Mouse (Mus musculus) kidney, postnatal 36 days (tissue): ENCODE measurements around the gene Slc9a8.
"Not testable (repeated sequence)": the region's sequence is repeated elsewhere in the genome, so short reads cannot be mapped to it uniquely, and the experiment has no call there.

Experiments used
- DNase-seq, 2 experiments: peaks; one replicate each; pipeline ENCODE4 v3.0.0; 2021 to 2022; ENCODE audit warnings: mixed read lengths in 2 of 2

Gene Slc9a8

DNA sequence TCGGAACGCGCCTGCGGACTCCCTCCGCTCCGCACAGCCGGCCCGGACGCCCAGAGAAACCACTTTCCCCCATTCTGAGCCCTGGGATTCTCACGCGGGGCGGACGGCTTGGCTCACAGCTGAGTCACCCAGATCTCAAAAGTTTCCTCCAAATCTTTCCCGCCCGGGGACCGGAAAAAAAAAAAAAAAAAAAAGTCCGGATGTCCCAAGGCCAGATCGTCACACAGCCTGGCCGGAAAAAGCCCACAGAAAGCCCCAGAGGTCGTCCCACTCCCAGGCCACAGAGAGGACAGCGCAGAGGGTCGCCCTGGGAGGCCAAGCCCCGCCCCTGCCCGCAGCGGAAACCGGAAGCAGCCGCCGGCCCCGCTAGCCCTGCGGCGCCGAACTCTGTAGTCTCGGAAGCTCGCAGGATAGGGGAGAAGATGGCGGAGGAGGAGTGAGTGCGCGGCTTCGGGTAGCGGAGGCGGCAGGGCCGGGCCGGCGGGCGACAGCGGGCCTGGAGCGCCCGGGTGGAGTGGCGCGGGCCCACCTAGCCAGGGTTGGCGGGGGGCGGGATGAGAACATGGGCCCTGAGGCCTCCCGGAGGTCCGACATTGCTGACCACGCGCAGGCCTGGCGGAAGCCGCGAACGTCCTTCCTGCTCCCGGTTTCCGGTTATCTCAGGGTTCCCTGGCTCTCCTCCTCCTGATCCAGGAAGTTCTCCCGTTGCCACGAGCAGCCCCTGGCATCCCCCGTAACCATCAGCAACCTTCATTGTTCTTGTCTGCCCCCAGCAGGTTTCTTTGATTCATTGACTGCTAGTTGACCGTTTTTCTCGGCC lies at the start of gene Slc9a8:
TSS of gene Slc9a8 (plus strand) at position 383 of the 820 bp plus-strand sequence.
- peak; percentile 96 to 97 for DNase-seq

DNA sequence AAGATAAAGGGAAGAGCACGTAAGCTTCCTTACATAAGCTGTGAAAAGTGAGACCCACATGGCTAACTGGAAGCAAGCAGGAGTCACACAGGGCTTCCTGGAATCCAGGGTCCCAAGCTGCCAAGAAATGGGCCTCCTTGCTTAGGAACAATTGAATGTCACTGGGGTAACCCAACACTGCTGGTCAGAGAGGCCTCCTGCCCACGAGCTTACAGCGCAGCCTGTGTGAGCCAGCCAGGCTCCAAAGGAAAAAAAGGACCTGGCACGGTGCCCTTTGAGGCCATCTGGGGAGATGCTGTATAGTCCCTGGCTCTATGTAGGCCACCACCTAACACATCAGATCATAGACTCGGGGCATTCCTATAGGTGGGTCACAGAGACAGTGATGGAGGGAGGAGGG lies 48.2 kb upstream of the Slc9a8 start:
- peak in 1 of 2 experiments; percentile 64 for DNase-seq

DNA sequence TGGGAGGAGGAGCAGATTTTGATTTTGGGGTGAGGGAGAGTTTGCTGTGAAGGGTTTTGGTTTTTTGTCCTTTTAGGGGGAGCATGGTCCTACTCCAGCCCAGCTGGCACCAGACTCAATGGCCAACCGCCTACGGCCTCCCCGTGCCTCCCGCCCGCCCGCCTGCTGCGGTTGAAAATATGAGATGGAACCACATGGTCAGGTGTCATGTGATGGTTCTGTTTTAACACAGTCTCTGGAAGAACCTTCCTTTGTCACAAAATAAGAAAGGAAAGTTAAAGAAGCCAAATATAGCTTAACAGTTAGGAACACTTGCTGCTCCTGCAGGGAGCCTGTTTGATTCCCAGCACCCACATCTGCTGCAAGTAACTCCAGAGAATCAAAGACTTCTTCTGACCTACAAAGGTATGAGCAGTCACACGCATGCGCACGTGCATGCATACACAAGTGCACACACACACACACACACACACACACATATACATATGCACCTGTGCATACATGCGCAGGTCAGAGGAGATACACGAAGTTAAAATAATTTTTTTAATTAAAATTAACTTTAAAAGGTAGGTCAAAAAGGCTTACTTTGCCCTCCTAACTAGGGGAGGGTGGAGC lies 47.2 kb upstream of the Slc9a8 start:
- no peak for DNase-seq

DNA sequence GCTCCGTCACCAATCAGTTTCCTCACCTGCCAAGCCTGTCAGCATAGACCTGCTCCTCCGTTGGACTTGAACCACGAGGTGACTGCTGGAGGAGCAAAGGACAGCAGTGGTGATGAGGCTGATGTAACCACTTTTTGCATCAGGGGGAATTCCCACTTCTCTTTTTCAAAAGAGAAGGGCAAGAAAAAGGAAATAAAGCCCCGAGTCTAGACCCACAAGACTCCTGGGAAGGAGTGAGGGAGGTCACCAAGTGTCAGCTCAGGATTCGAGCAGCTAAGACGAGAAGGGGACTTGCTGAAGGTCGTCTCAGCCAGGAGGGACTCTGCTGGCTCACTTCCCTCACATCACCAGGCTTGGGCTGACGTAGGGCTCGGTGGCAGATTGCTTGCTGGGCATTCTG lies 46.4 kb upstream of the Slc9a8 start:
- DNase-seq, result no peak

DNA sequence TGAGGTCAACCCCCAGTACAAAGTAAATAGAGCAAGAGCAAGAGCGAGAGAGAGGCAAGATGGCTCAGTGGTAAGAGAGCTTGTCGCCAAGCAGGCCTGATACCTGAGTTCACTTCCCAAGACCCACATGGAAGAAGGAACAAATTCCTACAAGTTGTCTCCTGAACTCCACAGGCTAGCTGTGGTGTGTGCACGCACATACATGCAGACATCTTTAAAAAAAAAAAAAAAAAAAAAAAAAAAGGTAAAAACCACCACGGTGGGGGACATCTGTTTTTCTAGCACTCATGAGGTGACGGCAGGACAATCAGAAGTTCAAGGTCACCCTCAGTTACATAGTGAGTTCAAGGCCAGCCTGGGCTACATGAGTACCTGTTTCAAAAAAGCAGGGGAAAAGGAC lies 45.8 kb upstream of the Slc9a8 start:
- no peak for DNase-seq

DNA sequence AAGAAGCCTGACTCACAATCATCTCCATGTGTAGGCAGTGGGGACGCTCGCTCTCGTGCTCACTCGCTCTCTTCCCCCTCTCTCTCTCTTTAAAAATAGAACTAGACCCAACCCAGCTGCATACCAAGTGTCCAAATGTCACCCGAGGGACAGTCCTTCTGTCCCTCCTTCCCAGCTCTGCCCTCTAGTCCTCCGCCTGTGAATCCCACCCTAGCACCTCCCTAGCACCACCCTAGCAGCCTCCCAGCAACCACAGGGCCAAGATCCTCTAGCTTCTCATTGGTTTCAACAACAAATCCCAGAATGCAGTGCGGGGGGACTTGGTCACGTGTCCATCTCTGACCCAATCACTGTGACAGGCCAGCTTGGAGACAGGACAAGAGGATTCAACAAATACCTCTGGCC lies 45.4 kb upstream of the Slc9a8 start:
- peak in 1 of 2 experiments; percentile 25 for DNase-seq

DNA sequence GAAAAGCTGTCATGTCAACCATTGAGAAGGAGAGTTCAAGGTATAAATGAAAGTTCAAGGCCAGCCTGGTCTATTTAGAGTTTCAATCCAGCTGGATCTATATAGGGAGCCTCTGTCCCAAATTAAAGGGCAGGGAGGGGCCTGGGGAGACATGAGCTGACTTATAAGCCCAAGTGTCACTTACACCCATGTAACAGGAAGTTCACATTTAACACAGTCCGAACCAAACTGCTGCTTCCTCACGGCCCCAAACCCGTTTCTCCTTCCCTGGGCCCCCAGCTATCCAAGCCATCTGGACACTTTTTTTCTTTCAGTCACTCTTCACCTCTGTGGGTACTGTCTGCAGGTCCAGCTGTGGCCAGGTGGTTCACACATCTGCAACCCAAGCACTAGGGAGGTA lies 43.8 kb upstream of the Slc9a8 start:
- no peak for DNase-seq

DNA sequence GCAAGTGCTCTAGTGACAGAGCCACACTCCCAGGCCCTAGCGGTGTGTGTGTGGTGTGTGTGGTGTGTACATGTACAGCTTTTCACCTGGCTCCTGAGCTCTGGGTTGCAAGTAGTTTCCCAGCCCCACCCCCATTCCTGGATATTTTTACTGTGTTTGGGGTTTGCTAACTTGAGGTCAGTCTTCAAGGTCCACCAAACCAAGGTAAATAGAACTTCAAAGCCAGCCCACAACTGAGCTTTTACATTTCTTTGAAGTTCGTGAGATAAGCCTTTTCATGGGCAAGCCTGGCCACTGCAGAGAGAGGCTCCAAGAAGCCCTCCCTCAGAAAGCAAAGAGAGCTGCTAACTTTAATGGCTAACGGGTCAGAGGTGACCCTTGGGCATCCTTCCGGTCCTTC lies 42.5 kb upstream of the Slc9a8 start:
- no peak for DNase-seq

DNA sequence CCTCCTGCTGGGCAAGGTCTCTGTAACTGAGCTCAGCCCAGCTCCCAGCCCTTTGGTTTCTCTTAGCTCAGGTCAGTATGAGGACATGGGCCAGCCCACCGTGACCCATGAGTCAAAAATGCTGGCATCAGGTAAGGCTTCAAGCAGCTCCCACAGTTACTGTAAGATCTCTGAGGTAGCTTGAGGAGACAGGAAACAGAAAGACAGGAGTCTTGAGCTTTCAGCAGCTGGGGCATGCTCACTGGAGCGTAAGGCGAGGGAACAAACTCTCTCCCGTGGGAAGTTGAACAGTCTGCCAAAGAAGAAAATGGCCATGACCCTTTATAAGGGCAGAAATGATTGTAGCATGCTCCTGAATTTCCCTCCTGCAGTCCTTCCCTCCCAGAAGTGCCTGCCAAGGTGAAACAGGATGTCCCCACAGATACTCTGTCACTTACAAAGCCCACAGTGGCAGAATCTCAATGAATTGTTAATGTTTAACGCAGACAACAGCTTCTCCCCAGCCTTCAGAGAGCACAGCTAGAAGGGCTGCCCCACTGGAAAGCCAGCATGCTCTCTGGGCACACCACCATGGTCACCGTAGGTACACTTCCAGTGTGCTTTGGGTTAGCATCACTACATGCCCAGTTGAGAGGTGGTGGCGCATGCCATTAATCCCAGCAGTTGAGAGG lies 40.8 kb upstream of the Slc9a8 start:
- DNase-seq, result peak; percentile 67 to 75

DNA sequence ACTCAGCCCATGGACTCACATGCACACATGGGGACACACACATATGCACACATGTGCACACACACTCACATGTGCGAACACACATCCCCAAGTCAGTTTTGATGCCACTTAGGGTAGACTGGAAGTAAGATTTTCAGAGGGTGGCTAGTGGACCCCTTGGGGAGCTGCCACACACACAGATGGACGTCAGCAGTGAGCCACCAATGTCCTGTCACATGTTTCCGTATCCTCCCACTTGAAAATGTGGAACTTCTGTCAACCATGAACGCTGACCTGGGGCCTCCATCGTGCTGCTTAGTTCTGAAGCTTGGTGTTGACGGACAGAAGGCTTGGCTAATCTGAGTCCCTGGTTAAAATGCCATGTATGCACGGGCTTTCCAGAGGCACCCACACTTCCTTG lies 39.9 kb upstream of the Slc9a8 start:
- no peak for DNase-seq

DNA sequence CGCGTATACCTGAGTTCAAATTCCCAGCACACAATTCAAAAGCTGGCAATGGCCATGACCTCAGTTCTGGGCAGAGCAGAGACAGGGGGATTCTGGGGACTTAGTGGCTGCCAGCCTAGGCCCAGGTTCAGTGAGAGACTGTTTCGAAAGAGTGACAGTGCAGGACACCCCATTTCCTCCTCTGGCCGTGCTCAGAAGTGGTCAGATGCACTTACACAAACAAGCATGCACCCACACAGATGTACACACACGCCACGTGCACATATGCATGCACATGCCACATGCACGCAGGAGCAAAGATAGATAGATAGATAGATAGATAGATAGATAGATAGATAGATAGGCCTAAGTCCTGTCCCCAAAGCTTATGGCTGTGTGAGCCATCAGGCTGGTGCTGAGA lies 39.1 kb upstream of the Slc9a8 start:
- DNase-seq, result no peak

DNA sequence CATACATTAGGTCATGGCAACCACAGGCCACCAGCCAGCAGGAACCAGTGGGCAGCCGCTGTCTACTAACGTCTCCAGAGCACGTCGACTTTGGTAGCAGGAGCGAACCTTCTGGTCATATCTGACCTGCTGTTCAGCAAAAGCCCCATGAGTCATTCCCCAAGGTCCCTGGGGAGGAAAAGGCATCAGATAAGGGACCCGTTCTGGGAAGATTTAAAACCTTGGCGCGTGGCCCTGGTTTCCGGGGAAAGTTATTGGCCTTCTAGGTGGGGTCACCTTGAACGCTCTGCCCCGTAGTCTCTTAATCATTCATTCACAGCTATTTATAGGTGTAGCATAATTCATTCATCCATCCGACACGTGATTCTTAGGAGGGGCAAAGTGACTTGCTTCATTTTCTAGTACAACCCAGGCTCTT lies 37.8 kb upstream of the Slc9a8 start:
- DNase-seq, result peak; percentile 93 to 94

DNA sequence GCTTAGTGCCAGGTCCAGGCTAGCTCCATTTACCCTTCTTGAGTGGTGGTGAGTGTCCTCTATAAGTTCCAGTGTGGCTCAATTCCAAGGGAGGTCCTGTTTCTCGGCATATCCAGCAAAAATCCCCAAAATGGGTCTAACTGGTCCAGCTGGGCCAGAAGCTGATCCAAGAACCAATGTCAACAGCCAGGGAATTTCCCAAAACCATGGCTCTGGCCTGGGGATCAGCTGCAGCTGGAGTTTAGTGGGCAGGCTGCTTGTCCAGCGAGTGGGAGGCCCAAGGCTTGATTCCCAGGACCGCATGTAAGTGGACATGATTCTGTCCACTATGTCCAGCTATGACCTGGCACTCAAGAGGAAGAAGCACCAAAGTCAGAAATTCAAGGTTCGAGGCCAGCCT lies 35.1 kb upstream of the Slc9a8 start:
- no peak for DNase-seq

DNA sequence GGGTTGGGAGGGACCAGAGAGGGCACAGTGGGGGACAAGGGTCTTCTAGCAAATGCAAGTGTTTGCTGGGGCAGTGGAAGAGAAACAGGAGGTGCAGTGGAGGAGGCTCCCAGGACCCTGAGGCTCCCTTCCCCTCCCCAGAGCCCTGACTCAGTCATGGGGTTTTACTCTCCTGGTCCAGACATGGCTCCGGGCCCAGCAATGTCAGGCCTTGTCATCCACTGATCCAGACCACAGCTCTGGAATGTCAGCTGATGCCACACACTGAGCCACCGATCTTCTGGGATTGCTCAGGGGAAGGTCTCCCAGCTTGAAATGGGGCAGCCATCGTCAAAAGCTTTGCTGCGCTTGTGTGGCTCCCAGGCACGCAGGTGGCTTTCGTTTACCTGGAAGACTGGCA lies 34.5 kb upstream of the Slc9a8 start:
- DNase-seq, result no peak

DNA sequence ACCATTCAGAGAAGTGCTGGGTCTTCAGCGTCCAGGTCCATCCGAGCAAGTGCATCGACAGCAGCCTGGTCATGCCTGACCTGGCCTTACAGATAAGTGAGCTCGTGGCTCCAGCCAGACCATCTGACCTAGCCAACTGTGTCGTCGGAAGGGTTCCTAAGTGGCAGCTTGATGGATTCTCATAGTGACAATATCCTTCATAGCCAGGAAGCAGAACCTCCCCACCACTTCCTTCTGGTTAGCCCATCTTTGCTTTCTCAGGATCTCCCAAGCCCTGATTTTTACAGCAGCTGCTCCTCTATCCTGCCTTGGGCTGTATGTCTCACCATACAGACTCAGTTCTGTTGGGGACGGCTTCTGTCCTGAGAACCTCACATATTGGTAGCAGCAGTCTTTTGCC lies 27.1 kb upstream of the Slc9a8 start:
- no peak for DNase-seq

DNA sequence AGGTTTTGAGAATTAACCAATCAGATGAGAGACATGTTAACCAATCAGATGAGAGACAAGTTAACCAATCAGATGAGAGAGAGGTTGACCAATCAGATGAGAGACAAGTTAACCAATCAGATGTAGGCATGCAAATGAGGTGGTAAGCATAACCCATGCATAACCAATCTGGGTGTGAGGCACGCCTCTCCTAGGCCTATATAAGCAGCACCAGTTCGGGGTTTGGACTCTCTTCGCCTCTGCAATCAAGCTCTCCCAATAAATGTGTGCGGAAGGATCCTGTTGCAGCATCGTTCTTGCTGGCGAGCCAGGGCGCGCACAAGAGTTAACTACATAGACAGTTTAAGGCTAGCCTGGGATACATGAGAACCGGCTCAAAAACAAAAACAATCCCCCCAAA lies 25.1 kb upstream of the Slc9a8 start:
- not testable (repeated sequence) for DNase-seq

DNA sequence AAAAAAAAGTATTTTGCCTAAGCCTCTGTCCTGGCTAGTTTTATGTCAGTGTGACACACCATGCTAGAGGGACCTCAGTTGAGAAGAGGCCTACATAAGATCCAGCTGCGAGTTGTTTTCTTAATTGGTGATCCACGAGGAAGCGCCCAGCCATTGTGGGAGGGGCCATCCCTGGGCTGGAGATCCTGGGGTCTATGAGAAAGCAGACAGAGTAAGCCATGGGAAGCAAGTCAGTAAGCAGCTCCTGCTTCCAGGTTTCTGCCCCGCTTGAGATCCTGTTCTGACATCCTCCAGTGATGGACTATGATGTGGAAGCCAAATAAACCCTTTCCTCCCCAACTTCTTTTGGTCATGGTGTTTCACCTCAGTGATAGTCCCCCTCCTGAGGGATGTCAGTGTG lies 22.5 kb upstream of the Slc9a8 start:
- no peak for DNase-seq

DNA sequence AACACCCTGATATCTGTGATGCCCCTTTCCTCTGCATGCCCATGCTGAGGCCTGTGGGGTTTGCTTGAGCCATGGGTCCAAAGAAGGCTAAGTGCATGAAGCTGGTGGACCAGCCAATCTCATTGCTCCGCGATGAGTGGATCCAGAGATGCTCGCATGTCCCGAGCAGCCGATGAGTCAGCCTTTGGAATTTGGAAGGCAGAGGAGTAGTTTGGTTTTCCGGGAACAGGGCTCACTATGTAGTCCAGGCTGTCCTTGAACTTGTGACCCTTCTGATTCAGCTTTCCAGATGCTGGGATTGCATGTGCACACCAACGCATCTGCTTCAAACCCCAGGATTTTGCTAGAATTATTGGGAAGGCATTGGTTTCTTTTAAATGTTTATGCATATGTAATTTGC lies 21.9 kb upstream of the Slc9a8 start:
- DNase-seq, result no peak

DNA sequence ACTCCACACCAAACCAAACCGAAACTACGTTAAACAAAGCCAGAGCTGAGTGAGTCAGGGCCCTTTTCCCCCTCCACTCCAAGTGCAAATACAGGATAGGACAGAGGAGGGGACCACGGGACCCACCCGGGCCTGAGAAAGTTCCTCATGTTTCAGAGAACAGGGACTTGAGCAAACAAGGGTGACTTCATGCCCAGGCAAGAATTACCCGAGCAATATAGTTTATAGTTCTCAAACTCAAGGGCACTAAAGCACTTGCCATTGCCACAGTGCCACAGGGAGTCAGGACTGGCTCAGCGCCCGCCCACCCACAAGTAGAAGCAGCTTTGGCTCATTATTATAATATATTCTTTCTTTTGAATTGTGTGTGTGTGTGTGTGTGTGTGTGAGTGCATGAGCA lies 18.4 kb upstream of the Slc9a8 start:
- peak in 1 of 2 experiments; percentile 48 for DNase-seq

DNA sequence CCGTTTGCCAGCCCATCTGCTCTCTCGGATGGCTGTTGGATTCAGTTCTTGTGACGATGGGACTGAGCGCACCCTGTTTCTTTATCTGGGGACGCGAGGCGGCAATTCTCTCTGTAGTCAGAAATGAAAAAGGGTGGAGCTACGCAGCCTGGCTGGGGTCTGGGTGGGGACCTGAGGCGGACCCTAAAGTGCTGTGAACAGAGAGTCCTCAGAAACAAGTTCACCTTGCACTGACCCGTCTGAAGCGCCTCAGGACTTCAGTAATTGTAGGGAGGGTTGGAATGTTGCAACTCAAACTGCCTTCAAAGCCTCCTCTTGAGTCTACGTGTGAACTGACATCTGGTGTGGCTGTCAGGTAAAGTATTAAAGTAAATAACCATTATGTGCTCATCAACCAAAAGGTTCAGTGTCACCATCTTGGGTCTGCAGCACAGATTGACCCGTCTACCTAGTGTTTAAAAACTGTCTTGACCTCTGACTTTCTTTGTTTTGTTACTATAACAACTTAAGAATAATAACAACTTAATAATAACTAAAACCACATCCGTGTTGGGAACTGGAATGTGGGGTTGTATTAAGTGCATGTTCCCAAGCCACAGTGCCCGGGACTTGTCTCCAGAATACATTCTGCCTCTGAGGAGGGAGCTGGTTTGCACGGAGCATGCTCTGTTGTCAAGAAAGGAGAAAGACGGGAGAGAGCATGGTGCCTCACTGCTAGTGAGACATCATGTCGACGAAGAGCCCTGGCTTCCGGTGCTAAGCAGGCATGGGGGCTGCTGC lies 16.2 kb upstream of the Slc9a8 start:
- DNase-seq, result no peak

DNA sequence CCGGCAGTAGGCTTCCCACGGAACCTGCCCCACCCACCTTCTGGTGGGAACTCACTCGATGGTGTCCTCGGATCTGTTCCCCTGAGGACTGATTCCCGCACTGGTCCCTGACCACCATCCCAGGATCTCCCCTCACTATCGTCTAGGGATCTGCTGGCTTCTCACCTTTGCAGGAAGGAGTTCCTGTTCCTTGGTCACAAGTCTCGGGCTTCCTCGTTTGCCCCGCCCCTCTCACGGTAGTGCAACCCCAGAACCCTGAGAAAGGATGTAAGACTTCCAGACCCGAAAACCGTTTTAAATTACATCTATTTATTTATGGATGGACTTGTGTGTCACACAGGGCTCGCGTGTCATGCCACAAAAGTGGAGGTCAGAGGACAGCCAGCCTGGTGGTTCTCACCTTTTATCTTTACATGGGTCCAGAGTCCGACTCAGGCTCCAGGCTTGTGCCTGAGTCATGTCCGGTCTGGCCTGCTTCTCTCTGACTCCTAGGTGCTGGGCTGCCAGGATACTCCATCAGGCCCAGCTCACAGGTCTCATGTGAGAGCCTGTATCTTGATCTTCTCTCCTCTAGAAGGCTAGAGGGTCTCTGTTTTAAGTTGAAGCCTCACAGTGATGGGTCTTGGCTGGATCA lies 14.1 kb upstream of the Slc9a8 start:
- DNase-seq, result no peak

DNA sequence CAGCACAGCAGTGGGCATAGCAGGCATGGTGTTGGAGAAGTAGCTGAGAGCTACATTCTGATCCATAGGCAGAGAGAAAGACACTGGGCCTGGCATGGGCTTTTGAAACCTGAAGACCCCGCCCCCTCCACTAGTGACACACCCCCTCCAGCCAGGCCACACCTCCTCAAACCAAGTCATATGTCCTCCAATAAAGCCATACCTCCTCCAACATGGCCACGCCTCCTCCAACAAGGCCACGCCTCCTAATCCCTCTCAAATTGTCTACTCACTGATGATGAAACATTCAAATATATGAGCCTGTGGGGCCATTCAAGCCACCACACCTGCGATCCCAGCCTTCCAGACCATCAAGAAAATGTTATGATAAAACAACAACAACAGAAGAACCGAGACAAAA lies 7.1 kb upstream of the Slc9a8 start:
- no peak for DNase-seq
